ENCODE assay signal across 19 mouse cellular contexts in the genomic region with DNA sequence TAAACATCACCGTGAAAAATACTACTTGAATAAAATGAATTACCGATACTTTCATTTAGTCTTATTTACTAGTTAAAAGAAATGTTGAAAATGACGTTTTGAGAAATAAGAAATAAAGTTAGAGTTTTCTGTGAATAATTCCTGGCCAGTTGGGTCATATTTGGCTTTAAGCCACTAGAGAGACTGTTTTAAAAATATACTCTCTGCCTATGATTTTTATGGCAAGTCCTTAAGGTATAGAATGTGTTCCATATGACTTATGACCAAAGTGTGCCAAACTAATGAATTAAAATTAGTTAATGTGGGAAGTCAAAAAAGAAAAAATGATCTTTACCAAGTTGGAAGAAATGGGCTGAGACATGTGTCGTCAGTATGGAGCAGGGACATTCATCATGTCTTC.
"Had no signal": no experiment of that assay in that cellular context is flagged by ENCODE, and none has a peak within 500 bp of the region (broad histone marks: within the 10 kb centered on the region; RNA-seq: fewer than 3 reads in every experiment).

No protein-coding gene starts in this region.

- H3K27ac ChIP-seq: kidney, postnatal 0 days; layer of hippocampus, adult 2 months; liver, embryonic 12.5 days; liver, embryonic 15.5 days; macrophage; midbrain, embryonic 10.5 days; midbrain, embryonic 13.5 days; stomach, postnatal 0 days had no signal

- H3K4me3 ChIP-seq: layer of hippocampus, adult 2 months; liver, embryonic 12.5 days; liver, embryonic 15.5 days; midbrain, embryonic 10.5 days; midbrain, embryonic 13.5 days; myocyte had no signal

- H3K4me1 ChIP-seq: liver, embryonic 12.5 days; liver, embryonic 15.5 days; midbrain, embryonic 10.5 days; midbrain, embryonic 13.5 days had no signal

- H3K4me2 ChIP-seq: liver, embryonic 12.5 days; liver, embryonic 15.5 days; midbrain, embryonic 13.5 days had no signal

- DNase-seq: kidney, adult 2 months; kidney, postnatal 25 days; layer of hippocampus, adult 9-11 months; liver; lung, adult 18-20 months; right cerebral cortex, postnatal 4 days; thymus, adult 2 months; thymus, postnatal 14 days; thymus, postnatal 4 days had no signal

- ATAC-seq: liver, embryonic 12.5 days; midbrain, embryonic 13.5 days; midbrain, embryonic 16.5 days had no signal

- H3K27me3 ChIP-seq: liver, embryonic 12.5 days; liver, embryonic 15.5 days; midbrain, embryonic 13.5 days had no signal

- H3K9ac ChIP-seq: liver, embryonic 12.5 days; liver, embryonic 15.5 days; midbrain, embryonic 13.5 days had no signal

- H3K9me3 ChIP-seq: liver, embryonic 12.5 days; liver, embryonic 15.5 days; midbrain, embryonic 10.5 days; midbrain, embryonic 13.5 days had no signal

- H3K36me3 ChIP-seq: liver, embryonic 12.5 days; liver, embryonic 15.5 days; midbrain, embryonic 10.5 days; midbrain, embryonic 13.5 days had no signal
